Mouse (Mus musculus) embryonic facial prominence, embryonic 15.5 days (tissue): Measurements from ENCODE around the gene Ramac. TPM values are rescaled to one million over a fixed set of nuclear protein-coding genes. Genes with fewer than 3 reads are reported as not detected.

Experiments
- ATAC-seq: fragments of 200-750 bp; cut with Nextera tagmentation; 2 replicates; pipeline ENCODE4 v1.8.0; 2017; ENCODE audit warnings: low read depth, moderate TSS enrichment; ENCODE audit not compliant: insufficient number of reproducible peaks, low FRiP score, low TSS enrichment
- H3K27ac ChIP-seq: fragments of 300-500 bp; sonication (generic); replicated peaks from 2 replicates; pipeline ENCODE4 v1.5.1; 2015; ENCODE audit warnings: mild to moderate bottlenecking, inconsistent platforms
- H3K27me3 ChIP-seq: fragments of 300-500 bp; sonication (generic); 2 replicates; pipeline ENCODE4 v1.6.1; 2015; ENCODE audit warnings: inconsistent platforms
- H3K36me3 ChIP-seq: fragments of 300-500 bp; sonication (generic); 2 replicates; pipeline ENCODE4 v1.6.1; 2015; ENCODE audit warnings: mild to moderate bottlenecking, inconsistent platforms
- H3K4me1 ChIP-seq: fragments of 300-500 bp; sonication (generic); 2 replicates; pipeline ENCODE4 v1.6.1; 2015; ENCODE audit warnings: inconsistent platforms
- H3K4me2 ChIP-seq: fragments of 300-500 bp; sonication (generic); replicated peaks from 2 replicates; pipeline ENCODE4 v1.6.1; 2015; ENCODE audit warnings: mild to moderate bottlenecking, inconsistent platforms
- H3K4me3 ChIP-seq: fragments of 300-500 bp; sonication (generic); replicated peaks from 2 replicates; pipeline ENCODE4 v1.5.1; 2015; ENCODE audit warnings: mild to moderate bottlenecking, inconsistent platforms
- H3K9ac ChIP-seq: fragments of 300-500 bp; sonication (generic); 2 replicates; pipeline ENCODE4 v1.6.1; 2015; ENCODE audit warnings: inconsistent platforms
- H3K9me3 ChIP-seq: fragments of 300-500 bp; sonication (generic); replicated peaks from 2 replicates; pipeline ENCODE4 v1.6.1; 2016; ENCODE audit warnings: inconsistent platforms
- WGBS: fragments of 180-500 bp; shearing (Covaris S2); methylation state at CpG from one replicate; pipeline ENCODE4 v1.1.7; 2015; 5-methylcytosine and 5-hydroxymethylcytosine counted together
- polyA plus RNA-seq: library from polyadenylated mRNA; unstranded; fragments of >200 nt; fragmentation: Nextera tagmentation; extraction: Ambion mirVana; gene quantifications from 2 replicates; pipeline ENCODE4 v1.2.1, GENCODE M21; 2015

The Ramac gene
- polyA plus RNA-seq, 1 experiment from 2014 or later = 104 TPM

GRCm38 (mm10) chr7:81788536-81788935, 25.8 kb downstream of the Ramac start:
- H3K27me3 ChIP-seq = no peaks in the 10 kb centered on the region
- peak overlapping the region; percentile 80 for H3K9ac ChIP-seq
- no peak for ATAC-seq
- H3K27ac ChIP-seq = peak overlapping the region; percentile 99
- H3K9me3 ChIP-seq = no peaks in the 10 kb centered on the region
- peaks cover 10% of the 10 kb centered on the region for H3K4me1 ChIP-seq
- H3K4me3 ChIP-seq = peak overlapping the region; percentile 69
- 4% methylated on average over 5 of the region's 5 CpGs for whole genome bisulfite sequencing
- peak overlapping the region; percentile 82 for H3K4me2 ChIP-seq
- H3K36me3 ChIP-seq = peaks cover 15% of the 10 kb centered on the region; the same call in 1 of the 2 replicates

- Histone ChIP-seq H3K36me3 (peaks cover 18% of the 10 kb centered on the region), H3K4me2 (peak within 1 kb of the TSS; percentile 82), H3K4me1 (peaks cover 10% of the 10 kb centered on the region), H3K4me3 (peak within 1 kb of the TSS; percentile 69), H3K9ac (peak within 1 kb of the TSS; percentile 80), H3K27ac (peak within 1 kb of the TSS; percentile 99), H3K27me3 (no peaks in the 10 kb centered on the region), H3K9me3 (no peaks in the 10 kb centered on the region)
- under 1% methylated on average over 38 of the region's 38 CpGs for WGBS
- ATAC-seq = peak; percentile 91
Measured at GRCm38 (mm10) chr7:81789095-81789757, 26.5 kb downstream of the Ramac start, which contains the start of gene 3110040N11Rik. 3110040N11Rik (minus strand) TSS chr7:81789478.

- Histone ChIP-seq H3K4me3 (no peak overlapping the region), H3K4me2 (no peak overlapping the region), H3K36me3 (peaks cover 11% of the 10 kb centered on the region; the same call in 1 of the 2 replicates), H3K9me3 (no peaks in the 10 kb centered on the region), H3K27ac (no peak overlapping the region), H3K4me1 (no peaks in the 10 kb centered on the region), H3K27me3 (no peaks in the 10 kb centered on the region), H3K9ac (no peak overlapping the region)
- ATAC-seq = no peak
- 85% methylated on average over 5 of the region's 5 CpGs for WGBS
Measured at GRCm38 (mm10) chr7:81806067-81806466, 43.3 kb downstream of the Ramac start.

Other genes starting within 250 kb of the Ramac start
- 1.2 and 2.0 TPM in 2 replicates for gene Fsd2, start 196.0 kb upstream of the Ramac start, polyA plus RNA-seq
- 4.6 and 6.4 TPM in 2 replicates for gene Whamm, start 191.7 kb upstream of the Ramac start, polyA plus RNA-seq
- gene Homer2, start 55.4 kb upstream of the Ramac start, polyA plus RNA-seq = 29.7 and 30.8 TPM in 2 replicates
- gene 3110040N11Rik, start 26.6 kb downstream of the Ramac start, polyA plus RNA-seq = 57.7 and 59.7 TPM in 2 replicates
- 60.7 and 64.9 TPM in 2 replicates for gene Btbd1, start 66.5 kb downstream of the Ramac start, polyA plus RNA-seq
- gene Gm10160, start 92.9 kb downstream of the Ramac start, polyA plus RNA-seq = not detected in 2 replicates
- gene Tm6sf1, start 96.1 kb downstream of the Ramac start, polyA plus RNA-seq = 22.1 and 25.1 TPM in 2 replicates
- gene Hdgfl3, start 171.5 kb downstream of the Ramac start, polyA plus RNA-seq = 14.7 and 15.0 TPM in 2 replicates
- 1.6 and 1.8 TPM in 2 replicates for gene Bnc1, start 229.4 kb downstream of the Ramac start, polyA plus RNA-seq